Mouse (Mus musculus) testis, adult 2 months (tissue): ENCODE measurements around the gene Ccdc70. TPM values are rescaled to one million over a fixed set of nuclear protein-coding genes. Genes with fewer than 3 reads are reported as not detected.
A peak's percentile ranks its signal among the peaks of the same experiment; 100 is the strongest.
"Not testable (repeated sequence)": the region's sequence is repeated elsewhere in the genome, so short reads cannot be mapped to it uniquely, and the experiment has no call there.

Source experiments
- H3K27ac ChIP-seq: fragments of 200-500 bp; 2 replicates; pipeline ENCODE4 v1.5.1; 2012; ENCODE audit warnings: low read depth, low read length; ENCODE audit not compliant: control insufficient read depth, insufficient read depth
- H3K27me3 ChIP-seq: fragments of 200-500 bp; 2 replicates; pipeline ENCODE4 v1.6.1; 2012; ENCODE audit warnings: mild to moderate bottlenecking, low read length, moderate library complexity; ENCODE audit not compliant: control insufficient read depth, insufficient read depth
- H3K36me3 ChIP-seq: fragments of 200-500 bp; 2 replicates; pipeline ENCODE4 v1.6.1; 2012; ENCODE audit warnings: mild to moderate bottlenecking, low read length; ENCODE audit not compliant: control insufficient read depth, insufficient read depth
- H3K4me1 ChIP-seq: fragments of 200-500 bp; 2 replicates; pipeline ENCODE4 v1.6.1; 2012; ENCODE audit warnings: low read length; ENCODE audit not compliant: control insufficient read depth, insufficient read depth
- H3K4me3 ChIP-seq: fragments of 200-500 bp; 2 replicates; pipeline ENCODE4 v1.5.1; 2012; ENCODE audit warnings: low read depth, mild to moderate bottlenecking, low read length, moderate library complexity, mixed read lengths; ENCODE audit not compliant: control insufficient read depth
- CTCF ChIP-seq: fragments of 200-500 bp; IDR thresholded peaks from 2 replicates; pipeline ENCODE4 v1.5.1; 2012; ENCODE audit warnings: low read depth, mild to moderate bottlenecking, inconsistent platforms, low read length, moderate library complexity; ENCODE audit not compliant: control insufficient read depth, insufficient read depth, insufficient replicate concordance
- POLR2A ChIP-seq: fragments of 200-500 bp; IDR thresholded peaks from 2 replicates; pipeline ENCODE4 v1.6.1; 2012; ENCODE audit warnings: low read depth, mild to moderate bottlenecking, inconsistent platforms, low read length, moderate library complexity; ENCODE audit not compliant: control insufficient read depth
- polyA plus RNA-seq: library from polyadenylated mRNA; depleted of rRNA; stranded (reverse); fragments of >200 nt; gene quantifications from 2 replicates; pipeline ENCODE4 v1.2.3, GENCODE M21; 2012; rRNA removed

The Ccdc70 gene
- 43.4 and 56.2 TPM in 2 replicates for polyA plus RNA-seq

- no peaks in the 10 kb centered on the region for H3K4me1 ChIP-seq
- H3K36me3 ChIP-seq, result no peaks in the 10 kb centered on the region
- no peak for TF ChIP-seq CTCF
- TF ChIP-seq POLR2A, result no peak
- H3K27me3 ChIP-seq, result no peaks in the 10 kb centered on the region
- no peak within 1 kb of the TSS for H3K27ac ChIP-seq
- H3K4me3 ChIP-seq, result peak within 1 kb of the TSS; percentile 89
These were observed at the start of gene Ccdc70 for GRCm38 (mm10) chr8:21969475-21969874. Ccdc70 (plus strand) TSS chr8:21969775.

DNA sequence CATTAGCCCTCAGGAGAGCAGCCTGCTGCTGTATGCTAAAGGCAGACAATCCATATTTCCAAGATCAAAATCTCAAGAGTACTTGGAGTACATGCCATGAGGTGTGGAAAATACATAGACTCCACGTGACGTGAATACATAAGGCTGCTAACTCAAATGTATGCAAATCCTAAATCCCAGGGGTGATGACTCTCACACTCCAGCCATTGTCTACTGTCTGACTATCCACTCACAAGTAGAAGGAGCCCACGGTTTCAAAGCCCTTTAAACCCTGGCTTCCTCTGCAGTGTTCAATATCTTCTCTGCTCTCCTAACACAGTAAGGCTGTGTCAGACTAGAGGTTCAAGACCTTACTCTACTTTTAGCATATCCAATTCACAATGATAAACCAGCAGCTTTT lies 38.8 kb upstream of the Ccdc70 start:
- not testable (repeated sequence) for H3K36me3 ChIP-seq

DNA sequence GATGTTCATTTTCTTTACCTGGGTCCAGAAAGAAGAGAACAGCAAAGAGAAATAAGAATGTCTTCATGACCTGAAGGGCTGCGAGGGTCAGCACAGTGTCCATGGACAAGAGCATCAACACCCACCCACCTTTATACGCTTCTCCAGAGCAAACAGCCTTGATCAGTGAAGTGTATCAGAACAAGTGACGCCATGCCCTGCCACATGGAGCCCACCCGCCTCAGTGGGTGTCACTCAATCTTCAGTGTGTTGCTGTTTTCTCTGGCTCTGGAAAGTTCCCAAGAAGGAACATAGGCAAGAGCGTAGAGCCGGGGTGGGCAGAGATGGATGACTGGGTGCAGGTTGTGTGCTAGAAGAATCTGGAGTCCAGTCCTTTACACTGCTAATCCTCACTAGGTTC lies 37.0 kb upstream of the Ccdc70 start, which contains the start of gene Defb15:
Defb15 (minus strand) TSS at position 101 of the 400 bp plus-strand sequence.
- Histone ChIP-seq H3K27ac (no peak within 1 kb of the TSS), H3K36me3 (no peaks in the 10 kb centered on the region), H3K4me1 (no peaks in the 10 kb centered on the region), H3K27me3 (no peaks in the 10 kb centered on the region), H3K4me3 (no peak within 1 kb of the TSS)
- TF ChIP-seq POLR2A (no peak), CTCF (no peak)

More for the DNA sequence above, 38.8 kb upstream of the Ccdc70 start:
- H3K27me3 ChIP-seq, H3K4me3 ChIP-seq, H3K27ac ChIP-seq, H3K4me1 ChIP-seq: not testable (repeated sequence)

- not testable (repeated sequence) for H3K36me3 ChIP-seq, H3K4me3 ChIP-seq, H3K27ac ChIP-seq, H3K27me3 ChIP-seq, H3K4me1 ChIP-seq
These were observed 31.5 kb upstream of the Ccdc70 start, which contains the start of gene Defb35 for GRCm38 (mm10) chr8:21938052-21938451. Defb35 (plus strand) TSS chr8:21938352.

GRCm38 (mm10) chr8:21946462-21946861 lies 23.1 kb upstream of the Ccdc70 start, which contains the start of gene Defb13:
Defb13 (plus strand) TSS chr8:21946762.
- Histone ChIP-seq H3K4me1 (no peaks in the 10 kb centered on the region), H3K36me3 (no peaks in the 10 kb centered on the region), H3K27me3 (no peaks in the 10 kb centered on the region), H3K4me3 (no peak within 1 kb of the TSS), H3K27ac (no peak within 1 kb of the TSS)
- TF ChIP-seq CTCF, result no peak
- TF ChIP-seq POLR2A, result no peak

- H3K27ac ChIP-seq, result no peak overlapping the region
- no peaks in the 10 kb centered on the region for H3K4me1 ChIP-seq
- no peaks in the 10 kb centered on the region for H3K36me3 ChIP-seq
- no peak overlapping the region for H3K4me3 ChIP-seq
- TF ChIP-seq CTCF, result no peak
- TF ChIP-seq POLR2A, result no peak
- H3K27me3 ChIP-seq, result no peaks in the 10 kb centered on the region
These were observed 22.1 kb upstream of the Ccdc70 start for GRCm38 (mm10) chr8:21947311-21948017.

DNA sequence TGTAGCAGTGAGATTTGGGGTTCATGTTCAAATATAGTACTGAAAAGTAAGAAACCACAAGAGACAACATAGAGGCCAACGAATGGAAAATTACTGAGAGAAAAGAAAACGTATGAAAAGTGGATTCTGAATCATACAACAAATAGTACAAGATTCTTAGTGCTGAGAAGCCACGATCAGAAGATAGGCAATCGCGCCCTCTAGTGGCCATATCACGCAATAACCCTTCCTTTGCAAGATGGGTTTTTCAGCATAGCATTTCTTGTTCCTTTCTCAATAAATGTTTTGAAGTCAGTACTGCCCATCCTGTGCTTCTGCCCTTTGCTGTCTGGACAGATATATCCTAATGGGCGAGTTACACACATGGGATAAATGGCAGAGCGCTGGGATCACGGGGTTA lies 14.3 kb upstream of the Ccdc70 start:
- Histone ChIP-seq H3K27me3 (no peaks in the 10 kb centered on the region), H3K36me3 (no peaks in the 10 kb centered on the region), H3K4me1 (no peaks in the 10 kb centered on the region), H3K4me3 (no peak overlapping the region), H3K27ac (no peak overlapping the region)
- TF ChIP-seq POLR2A (no peak), CTCF (peak; percentile 27; the same call in 1 of the 2 replicates)

GRCm38 (mm10) chr8:21956336-21956735 lies 13.2 kb upstream of the Ccdc70 start:
- Histone ChIP-seq H3K36me3 (no peaks in the 10 kb centered on the region), H3K27me3 (no peaks in the 10 kb centered on the region), H3K4me3 (no peak overlapping the region), H3K27ac (no peak overlapping the region), H3K4me1 (no peaks in the 10 kb centered on the region)
- TF ChIP-seq CTCF, result no peak
- no peak for TF ChIP-seq POLR2A
